Mouse (Mus musculus) thymus, postnatal 14 days (tissue): Measurements from ENCODE around the gene Lrrc20.

Source experiments
- DNase-seq: peaks from one replicate; pipeline ENCODE4 v3.0.0; 2021

The Lrrc20 gene

GRCm38 (mm10) chr10:61517296-61518071, 41.9 kb downstream of the Lrrc20 start:
- no peak for DNase-seq

GRCm38 (mm10) chr10:61518320-61518719, 42.7 kb downstream of the Lrrc20 start:
- DNase-seq = no peak

GRCm38 (mm10) chr10:61519491-61519890, 43.9 kb downstream of the Lrrc20 start:
- DNase-seq = no peak

GRCm38 (mm10) chr10:61520714-61521113, 45.1 kb downstream of the Lrrc20 start:
- no peak for DNase-seq

GRCm38 (mm10) chr10:61530936-61531335, 55.3 kb downstream of the Lrrc20 start:
- DNase-seq = no peak

- DNase-seq = no peak
Observed at GRCm38 (mm10) chr10:61533285-61533684, 57.7 kb downstream of the Lrrc20 start.

- no peak for DNase-seq
Observed at GRCm38 (mm10) chr10:61534371-61535101, 58.9 kb downstream of the Lrrc20 start.

GRCm38 (mm10) chr10:61535441-61535840, 59.8 kb downstream of the Lrrc20 start:
- DNase-seq = no peak

- DNase-seq = no peak
Observed at GRCm38 (mm10) chr10:61536130-61537035, 60.8 kb downstream of the Lrrc20 start.

- DNase-seq = no peak
Observed at GRCm38 (mm10) chr10:61537036-61537380, 61.4 kb downstream of the Lrrc20 start.

- no peak for DNase-seq
Observed at GRCm38 (mm10) chr10:61538446-61538845, 62.8 kb downstream of the Lrrc20 start.

GRCm38 (mm10) chr10:61544127-61544862, 68.7 kb downstream of the Lrrc20 start:
- no peak for DNase-seq

GRCm38 (mm10) chr10:61544863-61545240, 69.3 kb downstream of the Lrrc20 start:
- no peak for DNase-seq

GRCm38 (mm10) chr10:61550106-61550505, 74.5 kb downstream of the Lrrc20 start:
- no peak for DNase-seq

GRCm38 (mm10) chr10:61555155-61555554, 79.6 kb downstream of the Lrrc20 start:
- no peak for DNase-seq

- no peak for DNase-seq
Observed at GRCm38 (mm10) chr10:61558631-61559030, 83.0 kb downstream of the Lrrc20 start.

- DNase-seq = no peak
Observed at GRCm38 (mm10) chr10:61559544-61559943, 83.9 kb downstream of the Lrrc20 start.

- no peak for DNase-seq
Observed at GRCm38 (mm10) chr10:61563550-61563949, 87.9 kb downstream of the Lrrc20 start.

GRCm38 (mm10) chr10:61564408-61564807, 88.8 kb downstream of the Lrrc20 start:
- no peak for DNase-seq

- no peak for DNase-seq
Observed at GRCm38 (mm10) chr10:61570181-61570580, 94.6 kb downstream of the Lrrc20 start.

GRCm38 (mm10) chr10:61572126-61572525, 96.5 kb downstream of the Lrrc20 start:
- no peak for DNase-seq

GRCm38 (mm10) chr10:61576120-61576767, 100.6 kb downstream of the Lrrc20 start:
- no peak for DNase-seq
